Mouse (Mus musculus) CD4-positive, CD25-positive, alpha-beta regulatory T cell, adult 2 months (primary cell): ENCODE data around the gene Rabgap1.

ENCODE experiments used
- DNase-seq: peaks from one replicate; pipeline ENCODE4 v3.0.0-alpha.2; 2012; ENCODE audit warnings: low read depth, low spot score

The Rabgap1 gene

GRCm38 (mm10) chr2:37511134-37511901 lies 68.2 kb downstream of the Rabgap1 start:
- no peak for DNase-seq

- no peak for DNase-seq
Observed at GRCm38 (mm10) chr2:37516030-37516710, 73.1 kb downstream of the Rabgap1 start, which contains the start of gene Gpr21. TSS of gene Gpr21 (plus strand) at chr2:37516332.

- no peak for DNase-seq
Observed at GRCm38 (mm10) chr2:37516922-37517462, 73.9 kb downstream of the Rabgap1 start.

- DNase-seq, result no peak
Observed at GRCm38 (mm10) chr2:37518561-37519285, 75.6 kb downstream of the Rabgap1 start.

GRCm38 (mm10) chr2:37519286-37519640 lies 76.2 kb downstream of the Rabgap1 start:
- no peak for DNase-seq

- DNase-seq, result no peak
Observed at GRCm38 (mm10) chr2:37527587-37527986, 84.5 kb downstream of the Rabgap1 start.

GRCm38 (mm10) chr2:37529397-37529796 lies 86.3 kb downstream of the Rabgap1 start:
- DNase-seq, result no peak

GRCm38 (mm10) chr2:37530766-37531165 lies 87.7 kb downstream of the Rabgap1 start:
- DNase-seq, result no peak

- no peak for DNase-seq
Observed at GRCm38 (mm10) chr2:37531639-37532038, 88.6 kb downstream of the Rabgap1 start.

GRCm38 (mm10) chr2:37549346-37550012 lies 106.4 kb downstream of the Rabgap1 start:
- DNase-seq, result no peak

- no peak for DNase-seq
Observed at GRCm38 (mm10) chr2:37556366-37556765, 113.3 kb downstream of the Rabgap1 start.

- peak; percentile 37 for DNase-seq
Observed at GRCm38 (mm10) chr2:37565579-37565978, 122.5 kb downstream of the Rabgap1 start.

GRCm38 (mm10) chr2:37566035-37566434 lies 123.0 kb downstream of the Rabgap1 start:
- DNase-seq, result no peak

GRCm38 (mm10) chr2:37569888-37570287 lies 126.8 kb downstream of the Rabgap1 start:
- no peak for DNase-seq

GRCm38 (mm10) chr2:37570703-37571102 lies 127.6 kb downstream of the Rabgap1 start:
- DNase-seq, result no peak

- DNase-seq, result no peak
Observed at GRCm38 (mm10) chr2:37572141-37572540, 129.1 kb downstream of the Rabgap1 start.

- no peak for DNase-seq
Observed at GRCm38 (mm10) chr2:37576661-37577060, 133.6 kb downstream of the Rabgap1 start.

GRCm38 (mm10) chr2:37578185-37578584 lies 135.1 kb downstream of the Rabgap1 start:
- no peak for DNase-seq

- no peak for DNase-seq
Observed at GRCm38 (mm10) chr2:37587919-37588318, 144.8 kb downstream of the Rabgap1 start.
